Mouse (Mus musculus) kidney, adult 9 months (tissue): ENCODE results near the gene Psme1.

Experiments
- DNase-seq: peaks from one replicate; pipeline ENCODE4 v3.0.0; 2022

The Psme1 gene

GRCm38 (mm10) chr14:55571760-55572159 lies 6.2 kb upstream of the Psme1 start:
- no peak for DNase-seq

- DNase-seq: no peak
Measured at GRCm38 (mm10) chr14:55575302-55575701, 2.6 kb upstream of the Psme1 start, which contains the start of gene Fitm1. TSS of gene Fitm1 (plus strand) at chr14:55575617.

GRCm38 (mm10) chr14:55575711-55576110 lies 2.2 kb upstream of the Psme1 start:
- DNase-seq: peak; percentile 66

GRCm38 (mm10) chr14:55576376-55576775 lies 1.5 kb upstream of the Psme1 start:
- peak; percentile 42 for DNase-seq

GRCm38 (mm10) chr14:55578668-55579269 lies 846 bp downstream of the Psme1 start:
- DNase-seq: peak; percentile 79

GRCm38 (mm10) chr14:55579511-55580496 lies 1.9 kb downstream of the Psme1 start:
- no peak for DNase-seq

GRCm38 (mm10) chr14:55580731-55581130 lies 2.8 kb downstream of the Psme1 start:
- no peak for DNase-seq

GRCm38 (mm10) chr14:55581981-55582681 lies 4.2 kb downstream of the Psme1 start:
- no peak for DNase-seq

- DNase-seq: no peak
Measured at GRCm38 (mm10) chr14:55584303-55584701, 6.4 kb downstream of the Psme1 start.

GRCm38 (mm10) chr14:55584702-55585565 lies 7.0 kb downstream of the Psme1 start, which contains the start of gene Emc9:
TSS of gene Emc9 (minus strand) at chr14:55585302.
- DNase-seq: peak; percentile 87

- no peak for DNase-seq
Measured at GRCm38 (mm10) chr14:55585566-55585960, 7.6 kb downstream of the Psme1 start.

- no peak for DNase-seq
Measured at GRCm38 (mm10) chr14:55586149-55586548, 8.2 kb downstream of the Psme1 start.

- DNase-seq: no peak
Measured at GRCm38 (mm10) chr14:55589271-55589670, 11.3 kb downstream of the Psme1 start.

GRCm38 (mm10) chr14:55589771-55590448 lies 12.0 kb downstream of the Psme1 start:
- DNase-seq: no peak

GRCm38 (mm10) chr14:55590748-55591330 lies 12.9 kb downstream of the Psme1 start, which contains the start of gene Psme2:
TSS of gene Psme2 (minus strand) at chr14:55591113.
- DNase-seq: peak; percentile 99

GRCm38 (mm10) chr14:55591331-55591891 lies 13.5 kb downstream of the Psme1 start, which contains the start of gene Rnf31:
TSS of gene Rnf31 (plus strand) at chr14:55591708.
- peak; percentile 99 for DNase-seq

GRCm38 (mm10) chr14:55592226-55592625 lies 14.3 kb downstream of the Psme1 start:
- DNase-seq: peak; percentile 49

GRCm38 (mm10) chr14:55596036-55596690 lies 18.2 kb downstream of the Psme1 start:
- no peak for DNase-seq

- DNase-seq: no peak
Measured at GRCm38 (mm10) chr14:55598521-55599390, 20.8 kb downstream of the Psme1 start.
